Comparison of ENCODE assay signal across 20 mouse cellular contexts in the genomic region with DNA sequence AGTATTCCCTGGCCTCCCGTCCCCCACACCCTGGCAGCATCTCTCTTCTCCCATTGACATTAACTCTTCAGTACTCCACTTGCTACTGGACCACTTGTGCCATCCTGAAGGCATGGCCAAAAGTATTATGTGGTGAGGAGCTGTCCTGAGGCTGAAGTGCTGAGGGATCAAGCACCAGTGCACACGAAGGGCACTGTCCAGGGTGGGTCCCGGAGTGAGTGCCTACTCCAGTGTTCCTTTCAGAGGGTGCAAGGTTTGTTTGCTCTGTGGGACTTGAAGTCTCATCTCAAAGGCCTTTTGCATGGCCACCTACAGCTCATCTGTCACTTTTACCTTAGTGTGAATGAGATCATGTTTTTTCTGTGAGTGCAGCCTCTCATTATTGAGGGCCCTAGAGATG. TPM values are rescaled to one million over a fixed set of nuclear protein-coding genes. Genes with fewer than 3 reads are reported as not detected.
DNase-seq lines count a peak whose midpoint lies in the region; ATAC-seq and TF ChIP-seq lines count a peak whose summit lies in the region.
"Had no signal": no experiment of that assay in that cellular context is flagged by ENCODE, and none has a peak within 500 bp of the region (broad histone marks: within the 10 kb centered on the region; RNA-seq: fewer than 3 reads in every experiment).

No protein-coding gene starts in this region.

- no peaks in the 10 kb centered on the region for H3K9me3 ChIP-seq in hindbrain, embryonic 13.5 days
- no peaks in the 10 kb centered on the region for H3K9me3 ChIP-seq in midbrain, embryonic 16.5 days (replicated peaks; ENCODE audit: control insufficient read depth, low read length, poor library complexity, severe bottlenecking)

- peak overlapping the region; percentile 79; the same call in 1 of the 2 replicates for H3K27ac ChIP-seq in hindbrain, embryonic 13.5 days
- peak overlapping the region; percentile 77 for H3K27ac ChIP-seq in midbrain, embryonic 16.5 days (ENCODE audit: low read length)
- H3K27ac ChIP-seq in gastrocnemius, adult 2 months, result no peak overlapping the region
- H3K27ac ChIP-seq: liver, embryonic 14.5 days had no signal

- peaks cover 7% of the 10 kb centered on the region; the same call in 1 of the 2 replicates for H3K27me3 ChIP-seq in hindbrain, embryonic 13.5 days
- H3K27me3 ChIP-seq in midbrain, embryonic 16.5 days (ENCODE audit: control insufficient read depth, insufficient read depth, low read depth, low read length), result no peaks in the 10 kb centered on the region

- no peak overlapping the region for H3K4me3 ChIP-seq in hindbrain, embryonic 13.5 days
- no peak overlapping the region for H3K4me3 ChIP-seq in midbrain, embryonic 16.5 days (ENCODE audit: low read depth, low read length)
- no peak overlapping the region for H3K4me3 ChIP-seq in gastrocnemius, adult 2 months

- no peak overlapping the region for H3K4me2 ChIP-seq in hindbrain, embryonic 13.5 days
- no peak overlapping the region for H3K4me2 ChIP-seq in midbrain, embryonic 16.5 days (ENCODE audit: low read length)

- intact Hi-C loops in gastrocnemius, adult 2 months (cut with DNase I), result no loop called here

- no peak overlapping the region for H3K9ac ChIP-seq in hindbrain, embryonic 13.5 days
- H3K9ac ChIP-seq in midbrain, embryonic 16.5 days (ENCODE audit: low read depth, low read length), result no peak overlapping the region
- H3K9ac ChIP-seq: liver, embryonic 14.5 days had no signal

- no peaks in the 10 kb centered on the region for H3K36me3 ChIP-seq in hindbrain, embryonic 13.5 days
- no peaks in the 10 kb centered on the region for H3K36me3 ChIP-seq in midbrain, embryonic 16.5 days (ENCODE audit: control insufficient read depth, insufficient read depth, low read length)

- WGBS in hindbrain, embryonic 13.5 days, result 79% methylated on average over 3 of the region's 3 CpGs
- WGBS in midbrain, embryonic 16.5 days, result 73% methylated on average over 3 of the region's 3 CpGs

- ATAC-seq in hindbrain, embryonic 13.5 days (ENCODE audit: low FRiP score), result 0 out of 2 replicates have a peak, but pooled peaks have one; percentile 18
- ATAC-seq in midbrain, embryonic 16.5 days, result peak; percentile 8; the same call in 1 of the 2 replicates

- H3K4me1 ChIP-seq in hindbrain, embryonic 13.5 days (replicated peaks), result peaks cover 31% of the 10 kb centered on the region
- H3K4me1 ChIP-seq in midbrain, embryonic 16.5 days (ENCODE audit: control insufficient read depth, insufficient read depth, low read length), result peaks cover 27% of the 10 kb centered on the region

- DNase-seq in embryo, embryonic 10 days (ENCODE audit: low spot score), result peak; percentile 53
- DNase-seq in embryo, embryonic 9.5 days (ENCODE audit: extremely low spot score), result no peak
- DNase-seq in embryo, embryonic 11 days, result peak; percentile 26
- no peak for DNase-seq in left cerebral cortex, adult 8-10 months (ENCODE audit: low spot score in 2 of 2)
- no peak for DNase-seq in gastrocnemius, adult 2 months
- DNase-seq in natural killer cell, adult 2 months (ENCODE audit: low spot score in 2 of 2), result no peak
- DNase-seq: cerebellum, adult 11 months; gastrocnemius, postnatal 25 days; kidney, adult 18-20 months; lung, postnatal 14 days had no signal

- no peak for TF ChIP-seq CTCF in gastrocnemius, adult 2 months (IDR thresholded peaks at IDR 0.05)

RNA-seq across cellular contexts. Expression of a gene that starts 31.4 kb away (rescaled TPM):
- polyA plus RNA-seq in hindbrain, embryonic 13.5 days (2015; fragmentation: Nextera tagmentation; extraction: Ambion mirVana), result 45.4 and 51.0 TPM in 2 replicates
- 46.9 and 60.8 TPM in 2 replicates for polyA plus RNA-seq in midbrain, embryonic 16.5 days (2015; fragmentation: Nextera tagmentation; extraction: Ambion mirVana)
- total RNA-seq in left cerebral cortex, adult 8-10 months (2022), result 100 to 1,000 TPM; 119 to 131 (median 123) TPM
- total RNA-seq in gastrocnemius, adult 2 months (2021), result under 1 TPM; 0.87 to 0.92 TPM
- total RNA-seq: monocyte, adult 5-6 weeks had no signal

RNA-seq across cellular contexts. Expression of a gene that starts 44.3 kb away (rescaled TPM):
- polyA plus RNA-seq in hindbrain, embryonic 13.5 days (2015; fragmentation: Nextera tagmentation; extraction: Ambion mirVana), result not detected in 2 replicates
- polyA plus RNA-seq in midbrain, embryonic 16.5 days (2015; fragmentation: Nextera tagmentation; extraction: Ambion mirVana), result not detected in 2 replicates
- total RNA-seq in left cerebral cortex, adult 8-10 months (2022), result not detected
- total RNA-seq in gastrocnemius, adult 2 months (2021), result not detected
- total RNA-seq: adrenal gland, postnatal 4 days; gastrocnemius, postnatal 25 days; layer of hippocampus, adult 18-20 months; left cerebral cortex, postnatal 4 days; monocyte, adult 5-6 weeks had no signal
- polyA plus RNA-seq: embryonic facial prominence, embryonic 11.5 days; heart, embryonic 16.5 days; testis, adult 2 months had no signal

Comparison
In these comparisons a context has a peak if more than half of its experiments do, and no peak if none do; other contexts are left out.
1. DNase-seq: peak in embryo, embryonic 10 days (single experiment) and embryo, embryonic 11 days (single experiment); none in embryo, embryonic 9.5 days (single experiment), left cerebral cortex, adult 8-10 months (0 of 2), gastrocnemius, adult 2 months (single experiment) and natural killer cell, adult 2 months (0 of 2).
2. RNA of a gene that starts 31.4 kb away (total RNA-seq): 119 to 131 TPM in left cerebral cortex, adult 8-10 months; 0.87 to 0.92 TPM in gastrocnemius, adult 2 months; every median in the first group is over 10 times any median in the second.